Mouse (Mus musculus): ENCODE measurements around the gene Ramac. TPM values are rescaled to one million over a fixed set of nuclear protein-coding genes. Genes with fewer than 3 reads are reported as not detected.

Gene Ramac
- total RNA-seq, 4 experiments from 2014 or later, result 78.2 to 89.6 (median 84.4) TPM

DNA sequence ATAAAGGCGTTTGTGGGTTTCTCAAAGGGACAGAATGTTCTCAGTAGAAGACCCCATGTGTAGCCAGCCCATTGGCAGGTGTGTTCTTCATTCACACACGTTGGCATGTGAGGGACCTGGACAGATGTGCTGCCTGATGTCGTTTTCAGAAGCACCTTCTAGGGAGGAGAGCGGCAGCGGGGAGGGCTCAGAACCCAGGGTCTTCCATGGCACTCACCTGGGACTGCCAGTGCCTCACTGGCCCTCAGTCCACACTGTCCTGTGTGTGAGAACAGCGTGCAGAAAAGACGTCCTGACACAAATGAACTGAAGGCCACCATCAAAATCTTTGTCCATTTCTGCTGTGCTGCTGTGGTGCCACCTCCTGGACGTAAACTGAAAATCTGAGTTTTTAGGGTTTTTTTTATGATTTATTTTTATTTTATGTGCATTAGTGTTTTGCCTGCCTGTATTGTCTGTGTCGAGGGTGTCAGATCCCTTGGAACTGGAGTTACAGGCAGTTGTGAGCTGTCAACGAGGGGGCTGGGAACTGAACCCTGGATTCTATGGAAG is 15.0 kb downstream of the Ramac start:
- no peak for DNase-seq (ENCODE audit: low spot score in 2 of 2)

DNA sequence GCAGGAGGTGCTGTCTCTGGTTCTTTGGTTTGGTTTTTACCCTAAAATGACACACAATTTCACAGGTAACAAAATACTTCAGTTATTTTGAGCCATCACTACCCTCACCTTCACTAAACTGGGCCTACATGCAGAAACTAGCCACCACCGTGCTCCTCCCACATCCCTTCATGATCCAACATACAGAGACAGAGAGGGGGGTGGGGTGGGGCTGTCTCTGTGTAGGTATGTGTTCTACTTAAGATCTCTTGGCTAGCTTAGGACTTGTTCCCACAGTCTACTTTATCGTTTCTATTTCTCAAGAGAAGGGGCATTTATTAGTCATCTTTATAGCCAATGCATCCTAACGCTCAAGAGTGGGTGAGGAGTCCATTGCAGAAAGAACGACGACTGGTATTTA is 25.8 kb downstream of the Ramac start:
- DNase-seq (ENCODE audit: low spot score in 2 of 2), result peak in 1 of 2 experiments; percentile 51

DNA sequence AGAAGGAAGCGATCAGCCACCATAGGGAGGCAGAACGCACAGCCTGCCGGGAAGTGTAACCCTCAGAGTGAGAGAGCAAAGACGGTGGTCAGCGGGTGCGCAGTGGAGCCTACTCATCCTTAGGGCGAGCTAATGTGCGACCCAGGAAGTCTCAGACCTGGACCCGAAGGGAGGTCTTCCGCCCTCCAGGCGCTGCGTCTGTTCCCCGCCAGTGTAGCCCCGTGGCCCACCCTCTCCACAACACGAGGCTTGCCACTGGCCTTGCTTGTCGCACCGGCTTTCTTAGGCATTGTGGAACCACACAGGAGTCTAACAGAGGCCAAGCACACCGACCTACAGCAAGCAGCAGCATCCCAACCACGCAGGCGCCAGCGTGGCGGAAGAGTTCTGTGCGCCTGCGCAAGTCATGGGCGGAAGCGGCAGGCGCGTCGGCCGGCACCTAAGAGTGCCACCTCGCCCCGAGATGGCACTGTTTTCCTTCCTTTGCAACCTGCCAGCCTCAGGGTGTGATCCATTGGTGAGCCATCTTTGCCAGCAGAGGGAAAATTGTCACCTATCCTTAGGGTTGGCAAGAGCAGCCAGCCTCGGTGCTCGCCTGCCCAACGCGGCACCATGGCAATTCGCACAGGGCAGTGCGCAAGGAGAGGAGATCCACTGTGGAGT is 26.5 kb downstream of the Ramac start, which contains the start of gene 3110040N11Rik:
3110040N11Rik (minus strand) TSS at position 384 of the 663 bp plus-strand sequence.
- peak; percentile 69 to 81 for DNase-seq (ENCODE audit: low spot score in 2 of 2)

DNA sequence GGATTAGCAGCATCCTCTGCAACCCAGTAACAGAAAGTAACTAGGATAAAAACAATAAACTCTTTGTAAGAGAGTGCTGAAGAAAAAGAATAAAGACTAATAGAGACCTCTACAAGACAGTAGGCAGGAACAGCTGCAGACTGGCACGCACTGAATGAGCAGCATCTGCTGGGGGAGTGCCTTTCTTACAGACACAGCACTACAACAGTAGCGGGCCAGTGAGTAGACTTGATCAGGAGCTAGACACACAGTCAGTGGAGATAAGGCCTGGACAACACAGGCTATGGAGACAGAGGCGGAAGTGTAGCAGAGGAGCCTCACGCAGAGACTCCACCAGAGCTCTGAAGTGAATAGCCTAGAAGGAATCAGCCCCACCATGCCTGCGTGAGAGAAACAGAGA is 43.3 kb downstream of the Ramac start:
- no peak for DNase-seq (ENCODE audit: low spot score in 2 of 2)

Other genes with a start within 250 kb of the Ramac start
- gene Fsd2, start 196.0 kb upstream of the Ramac start, total RNA-seq (2022), result under 1 TPM; 0.19 to 0.57 (median 0.26) TPM
- 10 to 100 TPM; 13.9 to 21.3 (median 18.9) TPM for gene Whamm, start 191.7 kb upstream of the Ramac start, total RNA-seq (2022)
- 10 to 100 TPM; 52.0 to 72.2 (median 56.2) TPM for gene Homer2, start 55.4 kb upstream of the Ramac start, total RNA-seq (2022)
- gene 3110040N11Rik, start 26.6 kb downstream of the Ramac start, total RNA-seq (2022), result 10 to 100 TPM; 24.6 to 32.7 (median 27.1) TPM
- 100 to 1,000 TPM; 102 to 123 (median 113) TPM for gene Btbd1, start 66.5 kb downstream of the Ramac start, total RNA-seq (2022)
- not detected for gene Gm10160, start 92.9 kb downstream of the Ramac start, total RNA-seq (2022)
- gene Tm6sf1, start 96.1 kb downstream of the Ramac start, total RNA-seq (2022), result 10 to 100 TPM; 22.3 to 28.4 (median 27.6) TPM
- 10 to 100 TPM; 77.1 to 89.2 (median 82.9) TPM for gene Hdgfl3, start 171.5 kb downstream of the Ramac start, total RNA-seq (2022)
- gene Bnc1, start 229.4 kb downstream of the Ramac start, total RNA-seq (2022), result not detected